Mouse (Mus musculus): Measurements from ENCODE around the gene Pla2g3. TPM values are rescaled to one million over a fixed set of nuclear protein-coding genes. Genes with fewer than 3 reads are reported as not detected.

Gene Pla2g3
- not detected in 2 replicates for total RNA-seq (2014; rRNA removed)
- 0.06 TPM in 1 of 2 replicates, not detected in the other for polyA plus RNA-seq (2012; rRNA removed)

GRCm38 (mm10) chr11:3487952-3488570 lies at the start of gene Pla2g3:
Pla2g3 (plus strand) TSS chr11:3488284.
- H3K9ac ChIP-seq (ENCODE audit: low read depth, low read length) = no peak within 1 kb of the TSS
- TF ChIP-seq POLR2A (IDR thresholded peaks at IDR 0.05; ENCODE audit: extremely low read depth, insufficient read depth, low read length) (no peak), CTCF (IDR thresholded peaks at IDR 0.05; ENCODE audit: low read depth, low read length) (no peak)

DNA sequence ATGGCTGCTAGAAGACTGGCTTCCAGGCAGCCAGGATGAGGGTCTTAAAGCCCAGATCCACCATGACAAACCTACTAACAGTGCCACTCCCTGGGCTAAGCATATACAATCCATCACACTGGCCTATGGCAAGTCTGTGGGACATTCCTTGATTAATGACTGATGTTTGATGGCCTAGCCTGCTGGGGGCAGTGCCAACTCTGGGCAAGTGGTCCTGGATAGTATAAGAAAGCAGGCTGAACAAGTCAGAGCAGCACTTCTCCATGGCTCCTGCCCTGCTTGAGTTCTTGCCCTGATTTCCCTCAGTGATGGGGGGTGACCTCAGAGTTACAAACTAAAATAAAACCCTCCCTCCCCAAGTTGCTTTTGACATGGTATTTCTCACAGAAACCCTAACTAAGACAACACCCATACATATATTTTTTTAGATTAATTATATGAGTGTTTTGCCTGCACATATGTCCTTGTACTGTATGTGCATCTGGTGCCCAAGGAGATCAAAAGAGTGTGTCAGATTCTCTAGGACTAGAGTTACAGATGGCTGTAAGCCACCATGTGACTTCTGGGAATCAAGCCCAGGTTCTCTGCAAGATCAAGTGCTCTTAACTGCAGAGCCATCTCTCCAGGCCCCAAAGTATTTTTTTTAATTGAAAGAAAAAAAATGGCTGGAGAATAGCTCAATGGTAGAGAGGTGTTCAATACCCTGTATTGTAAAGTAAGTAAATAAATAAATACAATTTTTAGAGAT lies 46.2 kb upstream of the Pla2g3 start:
- no peak for TF ChIP-seq CTCF (IDR thresholded peaks at IDR 0.05; ENCODE audit: low read depth, low read length)
- no peak for TF ChIP-seq POLR2A (IDR thresholded peaks at IDR 0.05; ENCODE audit: extremely low read depth, insufficient read depth, low read length)
- H3K79me2 ChIP-seq (ENCODE audit: control insufficient read depth, insufficient read depth, low read length) = peaks cover 43% of the 10 kb centered on the region
- no peak overlapping the region for H3K9ac ChIP-seq (ENCODE audit: low read depth, low read length)
- no peak overlapping the region for H3K4me3 ChIP-seq (ENCODE audit: insufficient read depth, low read depth, low read length)
- H3K4me1 ChIP-seq (ENCODE audit: control insufficient read depth, insufficient read depth, low read length) = peaks cover 13% of the 10 kb centered on the region
- peak; percentile 65 for DNase-seq (ENCODE audit: extremely low read depth, low read depth, low spot score)
- no peaks in the 10 kb centered on the region for H3K27me3 ChIP-seq (ENCODE audit: control insufficient read depth, insufficient read depth, low read length)
- H3K27ac ChIP-seq (replicated peaks; ENCODE audit: insufficient read depth, low read depth, low read length) = no peak overlapping the region
- no peaks in the 10 kb centered on the region for H3K36me3 ChIP-seq (ENCODE audit: control insufficient read depth, insufficient read depth, low read length)

More at GRCm38 (mm10) chr11:3487952-3488570, at the start of gene Pla2g3:
- H3K36me3 ChIP-seq (ENCODE audit: control insufficient read depth, insufficient read depth, low read length) = no peaks in the 10 kb centered on the region
- 37% methylated on average over 11 of the region's 11 CpGs for WGBS
- DNase-seq (ENCODE audit: extremely low read depth, low read depth, low spot score) = no peak
- H3K79me2 ChIP-seq (ENCODE audit: control insufficient read depth, insufficient read depth, low read length) = no peaks in the 10 kb centered on the region
- H3K27ac ChIP-seq (replicated peaks; ENCODE audit: insufficient read depth, low read depth, low read length) = no peak within 1 kb of the TSS
- H3K4me1 ChIP-seq (ENCODE audit: control insufficient read depth, insufficient read depth, low read length) = no peaks in the 10 kb centered on the region
- no peak within 1 kb of the TSS for H3K4me3 ChIP-seq (ENCODE audit: insufficient read depth, low read depth, low read length)
- no peaks in the 10 kb centered on the region for H3K27me3 ChIP-seq (ENCODE audit: control insufficient read depth, insufficient read depth, low read length)

DNA sequence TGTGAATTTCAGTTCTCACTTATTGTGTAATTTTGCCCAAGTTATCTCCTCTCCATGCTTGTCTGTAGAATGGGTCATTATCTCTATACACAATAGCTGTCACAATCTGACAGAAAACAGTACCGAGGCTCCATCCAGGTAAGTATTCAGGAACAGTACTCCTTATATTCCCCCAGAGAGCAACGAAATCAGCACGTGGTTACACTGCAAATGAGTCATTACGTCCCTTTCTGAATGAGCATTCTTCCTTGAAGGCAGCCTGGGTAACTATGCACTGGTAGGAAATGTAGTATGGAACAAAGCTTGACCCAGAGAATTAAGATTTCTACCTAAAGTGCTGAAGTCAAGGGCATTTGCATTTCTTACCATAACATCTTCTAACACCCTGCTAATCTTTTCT lies 45.4 kb upstream of the Pla2g3 start:
- Histone ChIP-seq H3K9ac (ENCODE audit: low read depth, low read length) (no peak overlapping the region), H3K36me3 (ENCODE audit: control insufficient read depth, insufficient read depth, low read length) (no peaks in the 10 kb centered on the region), H3K4me1 (ENCODE audit: control insufficient read depth, insufficient read depth, low read length) (peaks cover 15% of the 10 kb centered on the region), H3K4me3 (ENCODE audit: insufficient read depth, low read depth, low read length) (no peak overlapping the region), H3K79me2 (ENCODE audit: control insufficient read depth, insufficient read depth, low read length) (peaks cover 46% of the 10 kb centered on the region), H3K27ac (replicated peaks; ENCODE audit: insufficient read depth, low read depth, low read length) (no peak overlapping the region), H3K27me3 (ENCODE audit: control insufficient read depth, insufficient read depth, low read length) (no peaks in the 10 kb centered on the region)
- TF ChIP-seq POLR2A (IDR thresholded peaks at IDR 0.05; ENCODE audit: extremely low read depth, insufficient read depth, low read length) (no peak), CTCF (IDR thresholded peaks at IDR 0.05; ENCODE audit: low read depth, low read length) (no peak)
- 80% methylated on average over 4 of the region's 4 CpGs for WGBS
- no peak for DNase-seq (ENCODE audit: extremely low read depth, low read depth, low spot score)

GRCm38 (mm10) chr11:3443091-3443490 lies 45.0 kb upstream of the Pla2g3 start:
- no peak overlapping the region for H3K4me3 ChIP-seq (ENCODE audit: insufficient read depth, low read depth, low read length)
- H3K9ac ChIP-seq (ENCODE audit: low read depth, low read length) = no peak overlapping the region
- DNase-seq (ENCODE audit: extremely low read depth, low read depth, low spot score) = peak; percentile 47
- H3K79me2 ChIP-seq (ENCODE audit: control insufficient read depth, insufficient read depth, low read length) = peaks cover 47% of the 10 kb centered on the region
- TF ChIP-seq CTCF (IDR thresholded peaks at IDR 0.05; ENCODE audit: low read depth, low read length) = no peak
- no peak for TF ChIP-seq POLR2A (IDR thresholded peaks at IDR 0.05; ENCODE audit: extremely low read depth, insufficient read depth, low read length)
- no peak overlapping the region for H3K27ac ChIP-seq (replicated peaks; ENCODE audit: insufficient read depth, low read depth, low read length)
- 82% methylated on average over 2 of the region's 2 CpGs for WGBS
- H3K27me3 ChIP-seq (ENCODE audit: control insufficient read depth, insufficient read depth, low read length) = no peaks in the 10 kb centered on the region
- no peaks in the 10 kb centered on the region for H3K36me3 ChIP-seq (ENCODE audit: control insufficient read depth, insufficient read depth, low read length)
- H3K4me1 ChIP-seq (ENCODE audit: control insufficient read depth, insufficient read depth, low read length) = peaks cover 15% of the 10 kb centered on the region

DNA sequence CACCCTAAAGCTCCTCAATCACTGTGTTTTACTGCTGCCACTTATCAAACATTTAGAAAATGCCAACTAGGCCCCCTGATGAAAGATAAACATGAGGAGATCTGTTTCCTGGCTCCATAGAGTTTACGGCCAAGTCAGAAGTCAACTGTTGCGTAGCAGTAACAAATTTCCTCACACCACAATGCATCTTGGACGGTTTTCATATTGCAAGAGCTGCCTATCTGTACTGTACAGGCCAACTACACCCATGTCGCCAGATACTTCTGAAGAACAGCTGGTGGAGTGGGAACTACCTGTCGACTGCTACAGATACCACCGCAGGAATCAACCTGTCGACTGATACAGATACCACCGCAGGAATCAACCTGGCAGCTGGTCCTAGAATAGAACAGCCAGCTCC lies 43.2 kb upstream of the Pla2g3 start:
- TF ChIP-seq CTCF (IDR thresholded peaks at IDR 0.05; ENCODE audit: low read depth, low read length) (no peak), POLR2A (IDR thresholded peaks at IDR 0.05; ENCODE audit: extremely low read depth, insufficient read depth, low read length) (no peak)
- Histone ChIP-seq H3K4me1 (ENCODE audit: control insufficient read depth, insufficient read depth, low read length) (peaks cover 18% of the 10 kb centered on the region), H3K36me3 (ENCODE audit: control insufficient read depth, insufficient read depth, low read length) (no peaks in the 10 kb centered on the region), H3K4me3 (ENCODE audit: insufficient read depth, low read depth, low read length) (no peak overlapping the region), H3K27me3 (ENCODE audit: control insufficient read depth, insufficient read depth, low read length) (no peaks in the 10 kb centered on the region), H3K27ac (replicated peaks; ENCODE audit: insufficient read depth, low read depth, low read length) (peak overlapping the region; percentile 12; the same call in 1 of the 2 replicates), H3K9ac (ENCODE audit: low read depth, low read length) (no peak overlapping the region), H3K79me2 (ENCODE audit: control insufficient read depth, insufficient read depth, low read length) (peaks cover 48% of the 10 kb centered on the region)
- peak; percentile 72 for DNase-seq (ENCODE audit: extremely low read depth, low read depth, low spot score)
- WGBS = 27% methylated on average over 8 of the region's 8 CpGs

All from liver, adult 2 months (tissue).